Mouse (Mus musculus) olfactory bulb, adult 2 months (tissue): ENCODE results near the gene Tmub1.

Experiments used
- CTCF ChIP-seq: fragments of 200-500 bp; IDR thresholded peaks from 2 replicates; pipeline ENCODE4 v1.5.1; 2012; ENCODE audit warnings: low read depth, mild to moderate bottlenecking, low read length, moderate library complexity; ENCODE audit not compliant: insufficient read depth
- POLR2A ChIP-seq: fragments of 200-500 bp; IDR thresholded peaks from 2 replicates; pipeline ENCODE4 v1.6.1; 2012; ENCODE audit warnings: mild to moderate bottlenecking, low read depth, low read length, moderate library complexity; ENCODE audit not compliant: insufficient read depth

DNA sequence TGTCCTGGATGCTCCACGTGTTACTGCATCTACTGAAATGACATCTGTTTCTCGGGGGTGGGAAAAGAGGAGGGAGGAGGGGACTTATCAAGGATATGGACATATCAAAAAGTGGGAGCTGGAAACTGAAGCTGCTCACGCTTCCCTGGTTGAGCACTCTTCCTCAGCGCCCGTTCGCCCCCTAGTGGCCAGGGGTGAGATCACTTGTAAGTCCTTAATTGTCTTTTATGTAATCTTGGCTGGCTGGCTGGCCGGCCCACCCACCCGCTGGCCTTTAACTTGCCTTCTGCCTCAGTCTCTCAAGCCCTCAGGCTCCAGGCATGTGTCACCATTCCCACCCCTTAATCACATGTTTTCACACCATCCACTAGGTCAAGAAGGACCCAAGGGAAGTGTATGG, 38.4 kb upstream of the Tmub1 start:
- no peak for TF ChIP-seq POLR2A
- peak; percentile 78 for TF ChIP-seq CTCF
